Mouse (Mus musculus): ENCODE measurements around the gene Itgb7.

Itgb7 gene

GRCm38 (mm10) chr15:102230408-102231321 is 1.1 kb downstream of the Itgb7 start:
- no peak for DNase-seq (ENCODE audit: low read depth, low spot score)

GRCm38 (mm10) chr15:102225619-102226018 is 6.1 kb downstream of the Itgb7 start:
- peak; percentile 38 for DNase-seq (ENCODE audit: low read depth, low spot score)

- peak; percentile 87 for DNase-seq (ENCODE audit: low read depth, low spot score)
Observed at GRCm38 (mm10) chr15:102224992-102225617, 6.6 kb downstream of the Itgb7 start.

GRCm38 (mm10) chr15:102224186-102224991 is 7.4 kb downstream of the Itgb7 start:
- peak; percentile 93 for DNase-seq (ENCODE audit: low read depth, low spot score)

- DNase-seq (ENCODE audit: low read depth, low spot score): no peak
Observed at GRCm38 (mm10) chr15:102222386-102222785, 9.4 kb downstream of the Itgb7 start.

GRCm38 (mm10) chr15:102217325-102217724 is 14.4 kb downstream of the Itgb7 start:
- no peak for DNase-seq (ENCODE audit: low read depth, low spot score)

GRCm38 (mm10) chr15:102216459-102217228 is 15.1 kb downstream of the Itgb7 start:
- no peak for DNase-seq (ENCODE audit: low read depth, low spot score)

- no peak for DNase-seq (ENCODE audit: low read depth, low spot score)
Observed at GRCm38 (mm10) chr15:102215624-102216023, 16.1 kb downstream of the Itgb7 start.

- DNase-seq (ENCODE audit: low read depth, low spot score): no peak
Observed at GRCm38 (mm10) chr15:102214132-102214531, 17.6 kb downstream of the Itgb7 start.

GRCm38 (mm10) chr15:102211895-102212294 is 19.8 kb downstream of the Itgb7 start:
- DNase-seq (ENCODE audit: low read depth, low spot score): no peak

- no peak for DNase-seq (ENCODE audit: low read depth, low spot score)
Observed at GRCm38 (mm10) chr15:102210816-102211215, 20.9 kb downstream of the Itgb7 start.

- DNase-seq (ENCODE audit: low read depth, low spot score): no peak
Observed at GRCm38 (mm10) chr15:102209114-102209513, 22.6 kb downstream of the Itgb7 start.

GRCm38 (mm10) chr15:102208092-102208561 is 23.6 kb downstream of the Itgb7 start:
- peak; percentile 83 for DNase-seq (ENCODE audit: low read depth, low spot score)

GRCm38 (mm10) chr15:102207351-102207750 is 24.4 kb downstream of the Itgb7 start:
- no peak for DNase-seq (ENCODE audit: low read depth, low spot score)

- no peak for DNase-seq (ENCODE audit: low read depth, low spot score)
Observed at GRCm38 (mm10) chr15:102205779-102206178, 26.0 kb downstream of the Itgb7 start.

GRCm38 (mm10) chr15:102204674-102205505 is 26.9 kb downstream of the Itgb7 start, which contains the start of gene Csad:
Gene Csad (minus strand): TSS chr15:102204724.
- DNase-seq (ENCODE audit: low read depth, low spot score): peak; percentile 48

GRCm38 (mm10) chr15:102203835-102204381 is 27.8 kb downstream of the Itgb7 start:
- DNase-seq (ENCODE audit: low read depth, low spot score): peak; percentile 79

GRCm38 (mm10) chr15:102202971-102203834 is 28.5 kb downstream of the Itgb7 start, which contains the start of gene Zfp740:
Gene Zfp740 (plus strand): TSS chr15:102203249.
- DNase-seq (ENCODE audit: low read depth, low spot score): peak; percentile 99

GRCm38 (mm10) chr15:102198841-102199240 is 32.9 kb downstream of the Itgb7 start:
- no peak for DNase-seq (ENCODE audit: low read depth, low spot score)
